Mouse (Mus musculus): ENCODE results near the gene Slc9a2.
"Not testable (repeated sequence)": the region's sequence is repeated elsewhere in the genome, so short reads cannot be mapped to it uniquely, and the experiment has no call there.

Gene Slc9a2

DNA sequence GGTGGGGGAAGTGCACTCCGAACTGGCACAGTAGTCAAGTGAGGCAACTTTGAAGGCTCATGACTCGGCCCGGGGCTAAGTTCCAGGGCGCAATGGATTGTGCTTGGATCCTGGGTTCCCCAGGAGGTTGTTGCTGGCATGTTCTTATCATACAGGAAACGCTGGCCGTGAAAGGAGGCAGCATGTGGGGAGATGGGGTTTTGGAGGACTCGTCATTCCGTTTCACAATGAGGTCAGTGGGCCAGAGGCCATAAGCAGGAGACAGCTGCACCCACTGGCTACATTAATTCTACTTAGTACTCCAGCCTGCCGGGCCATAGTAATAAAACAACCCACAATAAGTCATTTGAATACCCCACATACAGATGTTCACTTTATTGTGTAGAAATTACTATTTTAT, 34.6 kb downstream of the Slc9a2 start:
- DNase-seq (ENCODE audit: low read depth, low spot score) = no peak

DNA sequence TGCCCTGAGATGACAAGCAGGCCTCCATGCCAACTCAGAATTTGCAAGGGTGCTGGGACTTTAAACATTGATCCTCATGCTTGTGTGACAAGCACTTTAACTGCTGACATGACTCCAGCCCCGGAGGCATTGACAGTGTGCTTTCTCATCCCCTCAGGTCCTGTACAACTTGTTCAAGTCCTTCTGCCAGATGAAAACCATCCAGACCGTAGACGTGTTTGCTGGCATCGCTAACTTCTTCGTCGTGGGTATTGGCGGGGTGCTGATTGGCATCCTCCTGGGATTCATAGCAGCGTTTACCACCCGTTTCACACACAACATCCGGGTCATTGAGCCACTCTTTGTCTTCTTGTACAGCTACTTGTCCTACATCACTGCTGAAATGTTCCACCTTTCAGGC, 45.7 kb downstream of the Slc9a2 start:
- DNase-seq (ENCODE audit: low read depth, low spot score) = no peak

DNA sequence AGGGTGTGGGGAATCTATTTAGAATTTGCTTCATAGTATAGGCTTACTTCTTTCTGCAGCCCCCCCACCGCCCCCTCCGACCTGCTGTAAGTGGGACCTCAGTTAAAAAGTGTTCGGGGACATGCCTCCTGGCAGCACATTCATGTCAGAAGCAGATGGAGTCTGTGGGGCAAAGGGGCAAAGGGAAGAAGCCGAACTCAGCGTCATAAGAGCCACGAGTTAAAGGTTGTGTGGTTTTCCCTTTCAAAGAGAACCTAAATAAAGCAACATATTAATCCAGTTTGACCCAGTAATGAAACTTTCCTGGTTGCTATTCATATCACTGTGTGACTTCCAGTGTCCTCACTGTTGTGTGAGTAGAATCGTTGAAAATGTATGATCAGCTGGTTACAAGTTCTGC, 47.0 kb downstream of the Slc9a2 start:
- DNase-seq (ENCODE audit: low read depth, low spot score) = no peak

DNA sequence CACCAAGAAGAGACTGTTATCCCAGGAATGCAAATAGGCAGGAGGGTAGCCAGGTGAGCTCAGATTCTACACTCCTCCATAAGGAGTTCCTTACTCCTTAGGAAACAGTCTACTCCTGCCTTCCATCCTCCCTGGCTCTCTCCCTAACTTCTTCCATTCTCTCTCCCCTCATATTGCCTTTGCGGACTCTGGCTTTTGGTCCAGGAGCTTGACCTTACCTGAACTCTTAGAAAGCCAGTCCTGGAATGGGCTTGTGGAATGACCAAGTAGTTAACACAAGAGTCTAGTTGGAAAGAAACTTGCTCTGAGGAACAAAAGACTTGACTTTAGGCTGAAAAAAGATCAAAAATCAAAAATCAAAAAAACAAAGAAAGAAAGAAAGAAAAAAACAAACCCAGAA, 48.3 kb downstream of the Slc9a2 start:
- no peak for DNase-seq (ENCODE audit: low read depth, low spot score)

DNA sequence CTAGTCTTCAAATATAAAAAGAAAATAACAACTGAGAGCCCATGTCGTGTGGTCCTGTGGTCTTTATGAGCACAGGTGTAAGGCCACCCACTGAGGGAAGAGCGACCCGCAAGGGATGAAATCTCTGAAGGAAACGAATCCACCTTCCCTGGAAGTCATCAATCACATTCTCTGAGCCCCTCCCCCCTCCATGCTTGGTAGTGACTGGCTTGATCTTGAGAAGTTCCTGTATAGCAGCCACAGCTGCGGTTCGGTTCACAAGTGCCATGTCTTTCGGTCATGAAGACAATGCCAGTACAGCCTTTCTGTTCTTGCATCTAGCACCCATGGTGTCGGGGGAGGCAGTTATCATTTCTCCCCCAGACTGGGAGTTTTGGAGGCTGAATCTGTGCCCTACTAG, 57.3 kb downstream of the Slc9a2 start:
- DNase-seq (ENCODE audit: low read depth, low spot score) = no peak

DNA sequence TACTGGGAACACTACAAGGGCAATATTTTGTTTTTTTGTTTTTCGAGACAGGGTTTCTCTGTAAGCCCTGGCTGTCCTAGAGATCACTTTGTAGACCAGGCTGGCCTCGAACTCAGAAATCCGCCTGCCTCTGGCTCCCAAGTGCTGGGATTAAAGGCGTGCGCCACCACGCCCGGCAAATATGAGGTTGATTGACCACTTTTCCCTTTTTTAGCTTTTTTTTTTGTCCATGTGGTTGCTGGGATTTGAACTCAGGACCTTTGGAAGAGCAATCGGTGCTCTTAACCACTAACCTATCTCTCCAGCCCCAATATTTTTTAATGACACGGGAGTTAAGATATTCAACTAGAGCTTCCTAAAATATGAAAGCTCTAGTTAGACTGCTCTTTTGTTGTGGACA, 57.9 kb downstream of the Slc9a2 start:
- not testable (repeated sequence) for DNase-seq (ENCODE audit: low read depth, low spot score)

DNA sequence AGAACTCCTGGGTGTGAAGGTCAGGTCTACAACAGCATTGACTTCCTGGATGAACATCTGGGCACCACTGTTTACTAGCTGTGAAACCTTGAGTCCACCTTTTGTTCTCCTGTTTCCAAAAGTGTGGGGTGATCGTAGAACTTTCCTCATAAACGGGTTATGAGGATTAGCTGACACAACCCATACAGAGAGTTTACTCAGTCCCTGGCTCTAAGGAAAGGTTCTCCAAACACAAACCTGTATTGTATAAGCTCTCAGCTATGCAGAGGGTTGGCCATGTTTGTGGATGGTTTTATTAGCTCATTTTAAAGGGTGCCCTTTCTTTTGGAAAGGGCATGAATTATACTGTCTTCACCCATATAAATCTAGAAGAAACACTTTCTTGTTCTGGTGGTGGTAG, 60.4 kb downstream of the Slc9a2 start:
- no peak for DNase-seq (ENCODE audit: low read depth, low spot score)

DNA sequence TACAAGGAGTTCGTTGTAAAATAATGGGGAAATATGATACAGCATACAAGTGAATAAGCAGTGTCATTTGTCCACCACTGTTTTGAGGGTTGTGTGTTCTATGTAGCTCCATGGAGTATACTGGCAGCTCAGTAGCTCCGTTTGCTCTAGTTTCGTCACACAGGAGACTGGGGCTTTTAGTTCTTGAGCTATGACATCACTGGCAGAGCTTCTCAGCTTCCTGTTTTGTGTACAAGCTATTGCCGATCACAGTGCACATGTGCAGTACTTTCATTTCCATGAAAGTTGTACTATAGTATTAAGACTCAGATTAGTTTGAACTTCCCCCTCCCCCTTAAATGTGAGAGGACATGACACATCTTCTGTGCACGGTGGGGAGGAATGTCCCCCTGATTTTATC, 65.7 kb downstream of the Slc9a2 start:
- no peak for DNase-seq (ENCODE audit: low read depth, low spot score)

DNA sequence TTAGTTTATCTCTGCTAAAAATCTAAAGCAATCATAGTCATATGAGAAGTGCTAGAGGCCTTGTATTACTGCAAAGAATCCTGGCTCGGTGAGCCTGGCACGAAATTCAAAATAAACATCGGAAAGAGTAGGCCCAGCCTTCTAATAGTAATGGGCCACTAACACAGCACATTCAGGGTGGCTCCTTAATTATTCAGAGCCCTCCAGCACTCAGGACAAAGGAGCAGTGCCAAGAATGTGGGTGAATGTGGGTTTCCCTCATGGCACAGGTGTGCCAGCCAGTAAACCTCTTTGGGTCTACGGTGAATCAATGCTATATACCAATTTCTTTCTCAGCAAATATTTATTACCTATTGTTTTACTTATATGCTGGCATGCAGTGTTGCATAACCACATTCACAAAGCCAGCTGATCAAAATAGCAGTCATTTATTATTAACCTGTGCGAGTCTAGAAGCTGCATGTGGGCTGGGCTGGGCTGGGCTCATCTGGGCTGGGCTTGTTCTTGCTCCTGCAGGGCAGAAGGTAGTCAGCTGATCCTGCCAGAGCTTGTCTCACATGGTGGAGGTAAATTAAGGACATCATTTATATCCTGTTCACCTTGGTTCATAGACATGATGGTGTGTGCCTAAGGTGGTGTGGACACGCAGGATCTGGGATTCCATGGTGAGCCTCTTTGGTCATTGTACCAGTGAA, 79.5 kb downstream of the Slc9a2 start:
- no peak for DNase-seq (ENCODE audit: low read depth, low spot score)

DNA sequence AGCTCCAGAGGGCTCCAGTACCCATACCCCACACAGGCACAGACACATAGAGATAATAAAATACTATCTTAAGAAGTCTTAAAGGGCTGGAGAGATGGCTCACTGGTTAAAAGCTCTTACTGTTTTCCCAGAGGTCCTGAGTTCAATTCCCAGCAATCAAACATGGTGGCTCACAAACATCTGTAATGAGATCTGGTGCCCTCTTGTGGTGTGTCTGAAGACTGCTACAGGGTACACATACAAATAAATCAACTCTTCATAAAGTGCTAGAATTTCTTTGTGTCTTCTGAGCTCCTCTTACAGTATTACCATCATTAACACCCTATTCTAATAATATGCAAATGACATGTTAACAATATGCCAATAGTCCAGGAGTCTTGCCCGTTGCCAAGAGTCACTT, 83.7 kb downstream of the Slc9a2 start:
- no peak for DNase-seq (ENCODE audit: low read depth, low spot score)

DNA sequence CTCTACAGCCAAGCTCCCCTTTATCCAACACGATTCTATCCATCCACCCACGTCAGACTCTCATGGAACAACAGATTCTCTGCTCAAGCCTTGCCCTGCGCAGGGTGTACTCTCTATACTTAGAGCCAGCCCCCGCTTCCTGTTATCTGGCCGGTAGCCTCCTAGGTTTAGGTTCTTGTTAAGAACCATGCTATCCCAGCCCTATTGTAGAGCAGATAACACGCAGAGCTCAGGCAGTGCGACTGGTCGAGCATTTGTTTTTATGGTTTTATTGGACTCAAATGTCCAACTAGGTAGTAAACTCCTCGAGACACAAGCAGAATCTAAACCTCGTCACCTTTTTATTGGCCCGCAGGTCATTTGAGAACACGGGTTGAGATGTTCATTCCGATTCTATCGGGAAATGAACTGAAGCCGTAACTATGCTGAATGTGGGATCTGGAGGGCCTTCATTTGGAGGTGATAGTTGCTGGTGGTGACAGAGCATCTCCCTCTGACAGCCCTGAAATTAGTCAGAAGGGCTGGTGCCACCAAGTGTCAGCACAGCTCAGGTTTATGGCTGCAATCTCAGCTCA, 84.4 kb downstream of the Slc9a2 start:
- DNase-seq (ENCODE audit: low read depth, low spot score) = no peak

DNA sequence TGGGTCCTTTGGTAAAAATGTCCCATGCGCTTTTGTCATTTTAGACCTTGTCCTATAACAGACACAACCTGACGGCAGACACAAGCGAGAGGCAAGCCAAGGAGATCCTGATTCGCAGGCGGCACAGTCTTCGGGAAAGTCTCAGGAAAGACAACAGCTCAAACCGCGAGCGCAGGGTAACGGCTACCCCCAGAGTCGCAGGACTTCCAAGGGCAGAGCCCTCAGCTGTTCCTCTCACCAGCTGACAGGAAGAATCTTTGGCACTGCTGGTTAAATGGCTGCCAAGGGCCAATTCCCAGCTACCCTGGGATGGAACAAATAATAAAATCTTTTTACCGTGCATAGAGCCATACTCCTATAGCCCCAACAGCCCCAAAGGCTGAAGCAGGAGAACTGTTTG, 85.1 kb downstream of the Slc9a2 start:
- DNase-seq (ENCODE audit: low read depth, low spot score) = no peak

DNA sequence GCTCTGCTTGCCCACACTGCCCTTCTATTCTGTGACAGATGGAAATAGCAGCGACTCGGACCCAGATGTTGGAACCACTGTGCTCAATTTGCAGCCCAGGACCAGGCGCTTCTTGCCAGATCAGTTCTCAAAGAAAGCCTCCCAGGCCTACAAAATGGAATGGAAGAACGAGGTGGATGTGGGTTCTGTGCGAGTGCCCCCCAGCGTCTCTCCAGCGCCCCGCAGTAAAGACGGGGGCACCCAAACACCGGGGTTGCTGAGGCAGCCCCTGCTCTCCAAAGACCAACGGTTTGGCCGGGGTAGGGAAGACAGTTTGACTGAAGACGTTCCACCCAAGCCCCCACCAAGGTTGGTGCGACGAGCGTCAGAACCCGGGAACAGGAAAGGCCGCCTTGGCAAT, 87.2 kb downstream of the Slc9a2 start:
- no peak for DNase-seq (ENCODE audit: low read depth, low spot score)

DNA sequence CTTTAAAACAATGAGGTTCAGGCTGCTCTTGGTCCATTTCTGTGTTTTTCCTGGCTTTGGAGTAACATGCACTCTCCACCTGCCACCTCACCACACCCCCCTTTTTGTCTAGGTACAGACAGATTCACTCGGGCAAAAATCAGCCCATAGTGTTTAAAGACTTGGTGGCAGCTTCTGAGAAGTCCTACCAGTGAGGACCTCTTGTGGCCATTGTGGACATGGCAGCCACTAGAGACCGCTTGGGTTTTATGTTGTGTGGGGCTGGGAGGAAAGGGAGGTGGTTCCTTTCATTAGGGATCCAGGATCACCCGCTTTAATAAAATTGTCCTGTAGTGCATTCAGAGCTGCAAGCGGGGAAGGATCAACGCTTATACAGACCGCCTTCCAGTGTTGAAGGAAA, 88.2 kb downstream of the Slc9a2 start:
- DNase-seq (ENCODE audit: low read depth, low spot score) = no peak

DNA sequence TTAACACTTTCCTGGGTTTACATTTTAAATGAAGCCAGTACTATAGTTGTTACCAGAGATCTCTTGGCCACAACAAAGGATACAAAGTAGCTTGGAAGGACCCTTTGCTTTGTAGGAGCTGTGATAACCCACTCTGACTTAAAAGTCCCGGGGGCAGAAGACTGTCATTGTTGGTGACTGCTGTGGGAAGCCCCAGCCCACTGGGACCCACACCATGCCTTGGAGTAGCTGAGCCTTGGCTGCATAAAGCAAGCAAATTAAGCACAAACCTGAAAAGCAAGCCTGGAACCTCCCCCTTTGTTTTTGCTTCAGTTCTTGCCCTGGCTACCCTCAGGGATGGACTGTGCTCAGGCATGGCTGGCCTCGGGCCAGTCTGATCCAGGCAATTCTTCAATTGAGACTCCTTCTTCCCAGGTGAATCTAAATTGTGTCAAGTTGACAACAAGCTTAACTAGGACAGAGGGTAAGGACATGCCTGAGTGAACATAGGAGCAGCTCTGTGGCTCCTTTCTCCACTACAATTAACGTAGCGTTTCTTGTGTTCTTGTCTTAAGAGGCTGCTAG, 89.0 kb downstream of the Slc9a2 start:
- DNase-seq (ENCODE audit: low read depth, low spot score) = no peak

DNA sequence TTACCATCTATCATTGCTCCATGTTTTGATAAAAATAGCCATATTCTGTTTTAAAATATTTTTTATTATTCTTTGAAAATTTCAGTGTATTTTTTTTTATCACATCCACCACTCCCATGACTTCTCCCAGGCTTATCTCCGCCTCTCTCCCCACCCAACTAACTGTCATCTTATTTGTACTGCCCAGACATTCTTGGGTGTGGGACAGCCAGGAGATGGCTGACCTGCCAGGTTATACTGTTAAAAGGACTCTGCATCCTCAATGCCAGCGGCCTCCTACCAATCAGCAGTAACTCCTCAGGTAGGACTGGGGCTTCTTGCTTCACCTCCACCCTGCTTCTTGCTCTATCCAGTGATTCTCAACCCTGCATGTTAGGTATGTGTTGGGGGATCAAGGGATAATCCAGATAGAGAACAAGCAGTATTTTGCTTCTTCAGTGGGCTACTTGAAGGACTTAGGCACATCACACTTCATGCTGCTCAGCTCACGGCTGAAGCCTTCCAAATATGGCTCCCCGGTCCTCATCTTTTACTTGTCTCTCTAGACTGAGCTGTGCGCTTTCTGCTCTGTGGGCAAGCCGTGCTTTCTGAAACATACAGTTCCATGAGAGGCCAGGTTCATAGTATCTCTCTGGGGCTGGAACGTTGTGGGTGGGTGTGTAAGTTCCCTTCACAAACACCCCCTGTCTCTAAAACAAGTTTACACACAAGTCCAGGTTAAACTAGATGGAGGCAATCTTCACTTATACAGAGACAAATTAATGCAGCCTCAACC, 91.0 kb downstream of the Slc9a2 start:
- DNase-seq (ENCODE audit: low read depth, low spot score) = no peak

DNA sequence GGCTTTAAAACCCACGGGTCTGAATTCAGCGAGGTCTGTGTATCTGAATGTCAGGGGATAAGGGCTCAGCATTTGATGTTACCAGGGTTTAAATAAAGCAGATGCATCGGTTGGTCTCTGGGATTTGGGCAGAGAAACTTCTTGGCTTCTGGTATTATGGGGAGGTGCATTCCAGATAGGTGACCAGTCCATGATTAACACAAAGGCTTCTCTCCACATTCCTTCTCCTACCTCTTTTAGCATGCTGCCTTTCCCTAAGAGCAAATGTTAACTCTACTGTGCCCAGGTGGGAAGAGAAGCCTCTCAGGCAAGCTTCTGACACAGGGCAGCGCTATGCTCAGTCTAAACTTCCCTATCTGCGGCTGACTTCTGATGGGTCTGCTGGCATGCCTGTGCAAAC, 92.9 kb downstream of the Slc9a2 start:
- DNase-seq (ENCODE audit: low read depth, low spot score) = no peak

DNA sequence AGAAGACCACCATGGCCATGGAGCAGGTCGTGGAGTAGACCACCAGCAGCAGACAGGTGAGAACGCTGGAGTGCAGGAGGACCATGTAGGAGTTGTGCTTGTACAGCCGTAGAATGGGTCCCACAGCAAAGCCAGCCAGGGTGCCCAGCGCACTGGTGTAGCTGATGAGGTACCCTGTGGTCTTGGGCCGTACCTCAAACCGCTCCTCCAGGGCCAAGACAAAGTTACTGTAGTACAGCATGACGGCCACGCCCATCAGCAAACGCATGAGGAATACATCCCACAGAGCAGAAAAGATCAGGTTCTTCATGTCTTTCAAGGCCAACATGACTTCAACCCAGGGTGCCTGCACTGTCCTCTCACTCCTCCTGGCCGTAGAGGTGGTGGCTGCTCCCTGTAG, 93.7 kb downstream of the Slc9a2 start:
- no peak for DNase-seq (ENCODE audit: low read depth, low spot score)

DNA sequence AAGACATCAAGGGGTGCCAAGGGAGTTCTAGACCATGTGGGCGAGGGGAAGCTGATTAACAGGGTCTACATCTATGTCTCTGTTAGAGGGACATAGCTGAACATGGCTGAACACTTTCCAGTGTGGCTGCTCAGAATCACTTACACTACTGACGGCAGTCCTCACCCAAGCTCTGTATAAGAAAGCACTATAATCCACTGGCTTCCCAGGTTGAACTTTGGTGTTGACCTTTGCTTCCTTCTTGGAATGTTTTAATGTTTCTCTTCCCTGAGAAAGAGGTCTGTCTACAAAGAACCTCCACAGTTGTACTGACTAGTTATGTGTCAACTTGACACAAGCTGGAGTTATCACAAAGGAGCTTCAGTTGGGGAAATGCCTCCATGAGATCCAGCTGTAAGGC, 95.7 kb downstream of the Slc9a2 start:
- no peak for DNase-seq (ENCODE audit: low read depth, low spot score)

DNA sequence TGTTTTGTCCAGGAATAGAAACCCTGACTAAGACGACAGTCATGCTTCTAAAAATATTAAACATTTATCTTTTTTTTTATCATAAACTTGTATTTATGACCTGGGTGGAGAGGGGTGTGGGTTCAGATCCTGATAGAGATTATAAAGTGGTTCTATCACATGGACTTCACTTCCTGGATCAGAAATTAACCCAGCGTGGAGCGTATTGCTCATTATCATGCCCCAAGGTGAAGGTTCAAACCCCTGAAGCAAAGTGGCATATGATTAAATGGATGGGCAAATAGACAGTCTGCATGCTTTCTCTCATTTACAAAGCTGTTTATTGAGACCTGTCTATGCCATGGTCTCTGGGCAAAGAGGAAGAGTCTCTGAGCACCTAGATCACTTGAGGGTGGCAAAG, 96.4 kb downstream of the Slc9a2 start:
- DNase-seq (ENCODE audit: low read depth, low spot score) = no peak

DNA sequence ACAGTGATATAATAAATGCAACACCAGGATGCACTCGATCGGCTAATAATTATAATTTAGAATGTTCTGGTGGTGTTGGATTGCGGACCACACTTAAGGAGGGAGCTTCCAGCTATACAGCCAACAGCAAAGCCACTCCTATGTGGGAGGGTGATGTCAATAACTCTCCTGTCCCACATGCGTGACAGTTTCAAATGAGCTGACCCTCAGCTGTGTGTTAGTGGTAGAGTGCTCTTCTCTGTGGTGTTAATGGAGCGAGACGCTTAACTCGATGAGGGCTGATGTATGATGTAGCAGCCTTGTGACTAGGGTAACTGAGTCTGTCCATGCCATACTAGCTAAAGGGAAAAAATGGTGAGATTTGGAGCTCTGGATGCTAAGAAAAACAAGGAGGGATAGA, 103.1 kb downstream of the Slc9a2 start:
- no peak for DNase-seq (ENCODE audit: low read depth, low spot score)

DNA sequence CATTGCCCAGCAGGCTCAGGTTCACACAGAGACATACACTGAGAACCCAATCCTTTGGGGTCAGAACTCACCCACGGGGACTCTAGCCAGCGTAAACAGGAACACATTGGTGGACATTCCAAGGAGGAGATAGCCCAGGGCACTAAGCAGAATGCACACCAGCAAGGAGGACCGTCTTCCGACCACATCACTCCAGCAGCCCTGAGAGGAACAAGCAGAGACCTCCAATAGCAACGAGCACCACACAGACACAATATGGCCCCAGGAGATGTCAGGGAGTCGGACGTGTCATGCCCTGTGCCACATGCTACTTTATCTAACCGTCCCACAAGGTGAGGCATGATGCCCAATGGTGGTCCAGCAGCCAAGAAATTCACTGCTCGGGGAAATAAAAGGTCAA, 103.9 kb downstream of the Slc9a2 start:
- no peak for DNase-seq (ENCODE audit: low read depth, low spot score)

Data from brain, embryonic 18.5 days (tissue).